Mouse (Mus musculus): ENCODE measurements around the gene Cdhr3. TPM values are rescaled to one million over a fixed set of nuclear protein-coding genes. Genes with fewer than 3 reads are reported as not detected.

The Cdhr3 gene
- polyA plus RNA-seq, 1 experiment: 0.19 TPM

- TF ChIP-seq CTCF (IDR thresholded peaks at IDR 0.05; ENCODE audit: low read depth, low read length) (no peak), POLR2A (IDR thresholded peaks at IDR 0.05; ENCODE audit: borderline replicate concordance, low read depth, low read length) (no peak)
- H3K27ac ChIP-seq (ENCODE audit: insufficient read depth, low read depth, low read length): no peak overlapping the region
- H3K4me3 ChIP-seq (ENCODE audit: insufficient read depth, low read length): no peak overlapping the region
- no peaks in the 10 kb centered on the region for H3K4me1 ChIP-seq (ENCODE audit: control insufficient read depth, insufficient read depth, low read length)
These were observed 26.1 kb upstream of the Cdhr3 start for GRCm38 (mm10) chr12:33118624-33119301.

- peak overlapping the region; percentile 3; the same call in 1 of the 2 replicates for H3K4me3 ChIP-seq (ENCODE audit: insufficient read depth, low read length)
- peak overlapping the region; percentile 63 for H3K27ac ChIP-seq (ENCODE audit: insufficient read depth, low read depth, low read length)
- peaks cover 15% of the 10 kb centered on the region for H3K4me1 ChIP-seq (ENCODE audit: control insufficient read depth, insufficient read depth, low read length)
- TF ChIP-seq POLR2A (IDR thresholded peaks at IDR 0.05; ENCODE audit: borderline replicate concordance, low read depth, low read length): no peak
These were observed 18.3 kb upstream of the Cdhr3 start for GRCm38 (mm10) chr12:33110894-33111471.

DNA sequence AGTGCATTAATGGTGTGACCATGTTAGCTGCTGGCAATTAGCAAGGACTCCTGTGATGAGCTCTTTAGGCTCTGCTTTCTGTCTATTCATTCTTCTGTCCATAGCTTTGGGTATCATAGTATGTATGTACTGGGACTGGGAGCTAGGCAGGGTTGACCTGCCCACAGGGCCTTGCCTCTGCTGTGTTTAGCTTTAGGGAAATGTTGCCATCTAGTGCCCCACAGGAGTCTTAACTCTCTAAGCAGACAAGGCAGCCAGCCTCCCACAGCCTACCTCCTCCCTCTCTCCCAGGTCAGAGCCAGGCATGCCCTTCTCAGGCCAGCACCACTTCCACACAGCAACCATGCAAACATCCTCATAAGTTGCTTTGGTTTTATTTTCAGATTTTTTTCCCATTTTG lies 16.9 kb upstream of the Cdhr3 start:
- H3K4me3 ChIP-seq (ENCODE audit: insufficient read depth, low read length): no peak overlapping the region
- H3K27ac ChIP-seq (ENCODE audit: insufficient read depth, low read depth, low read length): no peak overlapping the region
- TF ChIP-seq POLR2A (IDR thresholded peaks at IDR 0.05; ENCODE audit: borderline replicate concordance, low read depth, low read length) (no peak), CTCF (IDR thresholded peaks at IDR 0.05; ENCODE audit: low read depth, low read length) (peak; percentile 44; the same call in 1 of the 2 replicates)
- H3K4me1 ChIP-seq (ENCODE audit: control insufficient read depth, insufficient read depth, low read length): peaks cover 15% of the 10 kb centered on the region

DNA sequence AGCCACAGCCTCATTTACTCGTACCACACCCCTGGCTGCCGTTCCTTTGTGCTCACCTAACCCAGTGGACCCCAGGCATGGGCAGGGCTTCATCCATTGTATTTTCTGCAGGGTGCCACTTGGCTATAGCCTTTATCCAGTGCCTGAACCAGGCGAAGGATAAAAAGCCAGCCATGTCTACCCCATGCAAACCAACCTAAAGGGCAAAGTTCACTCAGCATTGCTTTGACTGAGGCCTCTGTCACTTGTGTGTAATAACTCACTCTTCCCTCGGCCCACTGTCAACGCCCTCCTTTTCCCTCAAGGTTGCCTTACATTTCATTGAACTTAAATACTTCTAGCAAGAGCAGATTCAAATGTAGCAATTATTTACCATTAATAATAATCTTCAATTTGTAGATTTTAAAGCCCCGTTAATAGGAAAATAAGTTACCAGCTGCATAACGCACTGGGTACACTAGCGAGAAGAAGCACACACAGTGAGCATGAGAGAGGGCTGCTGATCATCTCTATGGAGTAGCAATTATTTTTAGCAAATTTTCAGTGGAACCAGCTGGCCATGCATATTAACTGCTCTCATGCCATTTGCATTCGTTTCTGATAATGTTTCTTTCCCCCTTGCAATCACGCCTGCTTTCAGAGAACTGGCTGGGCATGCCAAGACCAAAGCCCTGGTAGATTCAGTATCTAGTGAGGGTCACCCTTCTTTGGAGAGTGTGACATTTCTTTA lies 13.9 kb upstream of the Cdhr3 start:
- no peak overlapping the region for H3K4me3 ChIP-seq (ENCODE audit: insufficient read depth, low read length)
- TF ChIP-seq POLR2A (IDR thresholded peaks at IDR 0.05; ENCODE audit: borderline replicate concordance, low read depth, low read length) (no peak), CTCF (IDR thresholded peaks at IDR 0.05; ENCODE audit: low read depth, low read length) (no peak)
- H3K27ac ChIP-seq (ENCODE audit: insufficient read depth, low read depth, low read length): no peak overlapping the region
- H3K4me1 ChIP-seq (ENCODE audit: control insufficient read depth, insufficient read depth, low read length): peaks cover 11% of the 10 kb centered on the region

- Histone ChIP-seq H3K4me3 (ENCODE audit: insufficient read depth, low read length) (no peak overlapping the region), H3K27ac (ENCODE audit: insufficient read depth, low read depth, low read length) (no peak overlapping the region), H3K4me1 (ENCODE audit: control insufficient read depth, insufficient read depth, low read length) (peaks cover 5% of the 10 kb centered on the region)
- TF ChIP-seq POLR2A (IDR thresholded peaks at IDR 0.05; ENCODE audit: borderline replicate concordance, low read depth, low read length) (no peak), CTCF (IDR thresholded peaks at IDR 0.05; ENCODE audit: low read depth, low read length) (no peak)
These were observed 13.0 kb upstream of the Cdhr3 start for GRCm38 (mm10) chr12:33105724-33106123.

- TF ChIP-seq CTCF (IDR thresholded peaks at IDR 0.05; ENCODE audit: low read depth, low read length): no peak
- no peak for TF ChIP-seq POLR2A (IDR thresholded peaks at IDR 0.05; ENCODE audit: borderline replicate concordance, low read depth, low read length)
- H3K4me3 ChIP-seq (ENCODE audit: insufficient read depth, low read length): no peak overlapping the region
- no peaks in the 10 kb centered on the region for H3K4me1 ChIP-seq (ENCODE audit: control insufficient read depth, insufficient read depth, low read length)
- no peak overlapping the region for H3K27ac ChIP-seq (ENCODE audit: insufficient read depth, low read depth, low read length)
These were observed 9.9 kb upstream of the Cdhr3 start for GRCm38 (mm10) chr12:33102342-33103115.

GRCm38 (mm10) chr12:33101627-33102026 lies 9.0 kb upstream of the Cdhr3 start:
- no peaks in the 10 kb centered on the region for H3K4me1 ChIP-seq (ENCODE audit: control insufficient read depth, insufficient read depth, low read length)
- no peak overlapping the region for H3K4me3 ChIP-seq (ENCODE audit: insufficient read depth, low read length)
- TF ChIP-seq POLR2A (IDR thresholded peaks at IDR 0.05; ENCODE audit: borderline replicate concordance, low read depth, low read length) (no peak), CTCF (IDR thresholded peaks at IDR 0.05; ENCODE audit: low read depth, low read length) (no peak)
- H3K27ac ChIP-seq (ENCODE audit: insufficient read depth, low read depth, low read length): no peak overlapping the region

- TF ChIP-seq POLR2A (IDR thresholded peaks at IDR 0.05; ENCODE audit: borderline replicate concordance, low read depth, low read length): no peak
- Histone ChIP-seq H3K4me1 (ENCODE audit: control insufficient read depth, insufficient read depth, low read length) (no peaks in the 10 kb centered on the region), H3K27ac (ENCODE audit: insufficient read depth, low read depth, low read length) (no peak overlapping the region), H3K4me3 (ENCODE audit: insufficient read depth, low read length) (no peak overlapping the region)
These were observed 3.3 kb upstream of the Cdhr3 start for GRCm38 (mm10) chr12:33096017-33096416.

DNA sequence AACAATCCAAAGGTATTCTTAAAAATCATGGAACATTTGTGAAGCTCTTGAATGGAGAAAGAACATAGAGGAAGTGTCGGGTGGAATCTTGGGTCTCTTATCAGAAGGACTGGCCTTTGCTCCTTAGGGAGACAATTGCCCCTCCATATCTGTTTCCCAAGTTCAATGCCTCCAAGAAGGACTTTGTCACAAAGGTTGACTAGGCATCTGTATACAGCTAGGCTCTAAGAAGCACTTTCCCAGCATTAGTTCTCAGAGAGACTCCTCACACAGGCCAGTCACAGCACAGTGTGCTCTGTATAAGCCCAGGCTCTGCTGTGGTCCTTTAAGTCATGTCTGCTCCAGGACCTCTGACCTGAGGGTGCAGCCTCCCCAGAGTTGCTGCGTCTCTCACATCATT lies 479 bp downstream of the Cdhr3 start:
- Histone ChIP-seq H3K27ac (ENCODE audit: insufficient read depth, low read depth, low read length) (no peak overlapping the region), H3K4me3 (ENCODE audit: insufficient read depth, low read length) (no peak overlapping the region), H3K4me1 (ENCODE audit: control insufficient read depth, insufficient read depth, low read length) (no peaks in the 10 kb centered on the region)
- TF ChIP-seq CTCF (IDR thresholded peaks at IDR 0.05; ENCODE audit: low read depth, low read length): no peak
- TF ChIP-seq POLR2A (IDR thresholded peaks at IDR 0.05; ENCODE audit: borderline replicate concordance, low read depth, low read length): no peak
